Mouse (Mus musculus) megakaryocyte, embryonic 14.5 days (primary cell): Measurements from ENCODE around the gene B4gat1.

ENCODE experiments used
- FLI1 ChIP-seq: IDR thresholded peaks from 2 replicates; pipeline ENCODE4 v1.6.1; 2012; ENCODE audit warnings: low read length, inconsistent platforms, mixed read lengths
- GATA1 ChIP-seq: IDR thresholded peaks from 3 replicates; pipeline ENCODE4 v1.6.1; 2012; ENCODE audit warnings: mixed read lengths, low read length, inconsistent platforms, borderline replicate concordance

GRCm38 (mm10) chr19:4990716-4991115 lies 47.9 kb upstream of the B4gat1 start:
- TF ChIP-seq GATA1 (no peak), FLI1 (no peak)
